Mouse (Mus musculus): ENCODE results near the gene Rras. TPM values are rescaled to one million over a fixed set of nuclear protein-coding genes. Genes with fewer than 3 reads are reported as not detected.

The Rras gene
- total RNA-seq, 2 experiments from 2014 or later, result 119 to 123 TPM

Small RNA genes lying within 50 kb of the gene (microRNA-seq; reads per million reads assigned to microRNA genes)
- gene Mir7054, result not detected

Other genes starting within 250 kb of the Rras start
- gene Nup62, start 201.9 kb upstream of the Rras start, total RNA-seq (2021), result 10 to 100 TPM; 49.4 to 53.1 TPM
- 1 to 10 TPM; 1.6 to 1.8 TPM for gene Il4i1, start 201.6 kb upstream of the Rras start, total RNA-seq (2021)
- 10 to 100 TPM; 55.6 to 62.2 TPM for gene Atf5, start 201.3 kb upstream of the Rras start, total RNA-seq (2021)
- 100 to 1,000 TPM in 1 of 2 experiments, 10 to 100 TPM in 1; 92.4 to 103 TPM for gene Akt1s1, start 169.0 kb upstream of the Rras start, total RNA-seq (2021)
- 10 to 100 TPM; 56.5 to 63.4 TPM for gene Tbc1d17, start 168.9 kb upstream of the Rras start, total RNA-seq (2021)
- gene Pnkp, start 160.8 kb upstream of the Rras start, total RNA-seq (2021), result 10 to 100 TPM; 18.6 to 20.5 TPM
- 100 to 1,000 TPM; 332 to 346 TPM for gene Ptov1, start 148.2 kb upstream of the Rras start, total RNA-seq (2021)
- 10 to 100 TPM; 63.8 to 67.6 TPM for gene Med25, start 125.2 kb upstream of the Rras start, total RNA-seq (2021)
- gene Fuz, start 121.9 kb upstream of the Rras start, total RNA-seq (2021), result 10 to 100 TPM; 16.1 to 18.4 TPM
- 10 to 100 TPM; 84.8 to 88.9 TPM for gene Ap2a1, start 88.5 kb upstream of the Rras start, total RNA-seq (2021)
- gene Tsks, start 74.8 kb upstream of the Rras start, total RNA-seq (2021), result not detected
- 10 to 100 TPM; 10.3 to 10.8 TPM for gene Cpt1c, start 43.1 kb upstream of the Rras start, total RNA-seq (2021)
- 100 to 1,000 TPM; 318 to 331 TPM for gene Prmt1, start 31.4 kb upstream of the Rras start, total RNA-seq (2021)
- 10 to 100 TPM; 46.0 to 50.4 TPM for gene Irf3, start 20.3 kb upstream of the Rras start, total RNA-seq (2021)
- 10 to 100 TPM; 21.5 to 22.0 TPM for gene Bcl2l12, start 19.2 kb upstream of the Rras start, total RNA-seq (2021)
- gene Scaf1, start 1.6 kb upstream of the Rras start, total RNA-seq (2021), result 10 to 100 TPM; 74.1 to 76.0 TPM
- gene Prr12, start 34.9 kb downstream of the Rras start, total RNA-seq (2021), result 10 to 100 TPM; 63.9 to 65.2 TPM
- 10 to 100 TPM; 47.3 to 48.3 TPM for gene Nosip, start 44.5 kb downstream of the Rras start, total RNA-seq (2021)
- 10 to 100 TPM; 11.7 to 12.3 TPM for gene Prrg2, start 44.7 kb downstream of the Rras start, total RNA-seq (2021)
- gene Rcn3, start 74.3 kb downstream of the Rras start, total RNA-seq (2021), result 100 to 1,000 TPM; 172 to 192 TPM
- gene Fcgrt, start 85.9 kb downstream of the Rras start, total RNA-seq (2021), result 10 to 100 TPM; 84.6 to 87.3 TPM
- 1,000 to 10,000 TPM in 1 of 2 experiments, 100 to 1,000 TPM in 1; 985 to 1,047 TPM for gene Rps11, start 106.5 kb downstream of the Rras start, total RNA-seq (2021)
- 1,000 to 10,000 TPM; 1,483 to 1,628 TPM for gene Rpl13a, start 110.8 kb downstream of the Rras start, total RNA-seq (2021)
- under 1 TPM in 1 of 2 experiments, not detected in 1; 0.34 TPM for gene Gm45713, start 118.3 kb downstream of the Rras start, total RNA-seq (2021)
- gene Flt3l, start 118.5 kb downstream of the Rras start, total RNA-seq (2021), result 1 to 10 TPM; 2.4 to 5.1 TPM
- gene Pih1d1, start 136.3 kb downstream of the Rras start, total RNA-seq (2021), result 10 to 100 TPM; 52.1 to 59.3 TPM
- 10 to 100 TPM; 34.8 to 51.6 TPM for gene Aldh16a1, start 136.6 kb downstream of the Rras start, total RNA-seq (2021)
- gene Slc17a7, start 146.0 kb downstream of the Rras start, total RNA-seq (2021), result 1 to 10 TPM; 2.6 to 3.0 TPM
- under 1 TPM; 0.34 to 0.42 TPM for gene Gfy, start 161.6 kb downstream of the Rras start, total RNA-seq (2021)
- not detected for gene Pth2, start 163.0 kb downstream of the Rras start, total RNA-seq (2021)
- gene Ccdc155, start 186.9 kb downstream of the Rras start, total RNA-seq (2021), result 1 to 10 TPM; 3.2 to 4.9 TPM
- not detected for gene Dkkl1, start 194.2 kb downstream of the Rras start, total RNA-seq (2021)
- gene Tead2, start 197.8 kb downstream of the Rras start, total RNA-seq (2021), result 10 to 100 TPM; 40.0 to 51.4 TPM
- gene Cd37, start 221.2 kb downstream of the Rras start, total RNA-seq (2021), result 1 to 10 TPM; 3.7 to 4.8 TPM
- gene Slc6a16, start 223.1 kb downstream of the Rras start, total RNA-seq (2021), result not detected